Mouse (Mus musculus) telencephalon, adult 2 months (tissue): ENCODE data around the gene Hist1h4f.

Experiments
- DNase-seq: peaks from one replicate; pipeline ENCODE4 v3.0.0-alpha.2; 2011; ENCODE audit warnings: low read depth, low spot score

Gene Hist1h4f

GRCm38 (mm10) chr13:23513517-23513916 lies 37.9 kb downstream of the Hist1h4f start:
- no peak for DNase-seq

- no peak for DNase-seq
Observed at GRCm38 (mm10) chr13:23510127-23510526, 41.3 kb downstream of the Hist1h4f start.

DNA sequence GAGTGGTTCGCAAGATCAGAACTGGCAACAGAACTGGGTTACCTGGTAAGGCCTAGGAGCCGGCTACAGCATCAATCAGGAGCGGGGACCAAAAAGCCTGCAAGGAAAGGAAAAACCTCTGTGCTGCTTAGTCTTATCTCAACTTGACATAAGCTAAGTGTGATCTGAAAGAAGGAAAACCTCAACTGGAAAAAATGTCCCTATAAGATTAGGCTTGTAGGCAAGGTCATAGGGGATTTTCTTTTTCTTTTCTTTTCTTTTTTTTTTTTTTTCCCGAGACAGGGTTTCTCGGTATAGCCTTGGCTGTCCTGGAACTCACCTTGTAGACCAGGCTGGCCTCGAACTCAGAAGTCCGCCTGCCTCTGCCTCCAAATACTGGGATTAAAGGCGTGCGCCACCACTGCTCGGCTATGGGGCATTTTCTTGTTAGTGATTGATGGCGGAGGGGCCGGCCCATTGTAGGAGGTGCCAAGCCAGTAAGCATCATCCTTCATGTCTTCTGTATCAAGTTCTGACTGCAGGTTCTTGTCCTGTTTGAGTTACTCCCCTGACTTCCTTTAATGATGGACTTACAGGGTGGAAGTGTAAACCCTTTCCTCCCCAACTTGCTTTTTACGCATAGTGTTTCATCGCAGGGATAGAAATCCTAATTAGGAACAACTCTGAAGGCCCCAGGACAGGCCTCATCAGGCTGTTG lies 44.5 kb downstream of the Hist1h4f start:
- DNase-seq, result no peak

- no peak for DNase-seq
Observed at GRCm38 (mm10) chr13:23506351-23506750, 45.1 kb downstream of the Hist1h4f start.

- no peak for DNase-seq
Observed at GRCm38 (mm10) chr13:23505662-23506345, 45.6 kb downstream of the Hist1h4f start.

DNA sequence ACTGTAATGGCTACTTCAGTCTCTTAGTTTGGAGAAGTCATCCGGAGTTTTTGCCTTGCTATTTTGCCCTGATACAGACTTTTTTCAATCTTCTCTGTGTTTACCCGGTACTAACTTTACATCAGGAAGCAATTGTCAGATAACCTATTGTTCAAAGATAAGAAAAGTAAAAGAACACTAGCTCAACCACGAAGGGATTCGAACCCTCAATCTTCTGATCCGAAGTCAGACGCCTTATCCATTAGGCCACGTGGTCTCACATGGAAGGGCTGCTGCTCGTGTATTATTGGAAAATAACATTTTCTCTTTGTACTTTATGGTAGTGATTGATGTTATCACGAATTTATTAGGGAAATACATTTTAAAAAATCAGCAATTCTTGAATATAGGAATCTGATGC lies 47.7 kb downstream of the Hist1h4f start:
- DNase-seq, result no peak

GRCm38 (mm10) chr13:23502916-23503315 lies 48.5 kb downstream of the Hist1h4f start:
- DNase-seq, result no peak

DNA sequence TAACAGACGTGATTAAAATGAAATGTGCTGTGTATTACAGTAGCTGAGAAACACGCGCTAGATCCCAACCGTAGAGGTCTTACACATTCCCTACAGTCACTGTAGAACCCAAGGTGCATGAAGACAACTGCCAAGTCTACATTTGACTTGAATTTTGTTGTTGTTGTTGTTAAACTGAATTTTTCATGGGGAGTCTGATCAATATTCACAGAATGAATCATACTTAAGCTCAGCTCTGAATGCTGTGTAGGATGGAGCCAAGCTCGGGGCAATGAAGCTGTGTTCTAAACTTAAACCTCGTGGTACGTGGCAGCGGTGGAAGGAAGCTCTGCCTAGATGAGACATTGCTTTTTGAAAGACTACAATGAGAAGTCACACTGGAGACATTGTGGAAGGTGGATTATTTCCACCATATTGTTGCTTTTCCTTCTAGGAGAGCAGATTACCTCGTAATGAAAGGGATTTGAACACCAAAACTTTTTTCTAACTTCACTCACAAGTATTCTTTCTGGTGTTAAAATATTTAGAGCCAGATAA lies 49.3 kb downstream of the Hist1h4f start:
- DNase-seq, result no peak

GRCm38 (mm10) chr13:23501511-23501910 lies 49.9 kb downstream of the Hist1h4f start:
- DNase-seq, result no peak
